Mouse (Mus musculus): ENCODE results near the gene Atp8b5. TPM values are rescaled to one million over a fixed set of nuclear protein-coding genes. Genes with fewer than 3 reads are reported as not detected.

Atp8b5 gene
- not detected for polyA plus RNA-seq (2017; shearing (Covaris generic))

GRCm38 (mm10) chr4:43266623-43267322 lies at the start of gene Atp8b5:
TSS of gene Atp8b5 (plus strand) at chr4:43267159.

GRCm38 (mm10) chr4:43381408-43382154 lies 114.6 kb downstream of the Atp8b5 start, which contains the start of gene Rusc2:
TSS of gene Rusc2 (plus strand) at chr4:43381979.

Other genes starting within 250 kb of the Atp8b5 start
- gene Pigo, start 241.3 kb upstream of the Atp8b5 start, polyA plus RNA-seq (2017; shearing (Covaris generic)): 44.8 TPM
- 175 TPM for gene Stoml2, start 235.4 kb upstream of the Atp8b5 start, polyA plus RNA-seq (2017; shearing (Covaris generic))
- gene Fam214b, start 220.9 kb upstream of the Atp8b5 start, polyA plus RNA-seq (2017; shearing (Covaris generic)): 7.1 TPM
- 0.25 TPM for gene Unc13b, start 208.2 kb upstream of the Atp8b5 start, polyA plus RNA-seq (2017; shearing (Covaris generic))
- gene Rusc2, start 114.8 kb downstream of the Atp8b5 start, polyA plus RNA-seq (2017; shearing (Covaris generic)): 0.08 TPM
- not detected for gene Fam166b, start 162.0 kb downstream of the Atp8b5 start, polyA plus RNA-seq (2017; shearing (Covaris generic))
- 68.3 TPM for gene Tesk1, start 174.8 kb downstream of the Atp8b5 start, polyA plus RNA-seq (2017; shearing (Covaris generic))
- 60.0 TPM for gene Cd72, start 187.5 kb downstream of the Atp8b5 start, polyA plus RNA-seq (2017; shearing (Covaris generic))
- 155 TPM for gene Sit1, start 216.6 kb downstream of the Atp8b5 start, polyA plus RNA-seq (2017; shearing (Covaris generic))
- gene Ccdc107, start 225.7 kb downstream of the Atp8b5 start, polyA plus RNA-seq (2017; shearing (Covaris generic)): 90.4 TPM
- 5.7 TPM for gene Arhgef39, start 232.5 kb downstream of the Atp8b5 start, polyA plus RNA-seq (2017; shearing (Covaris generic))
- gene Car9, start 239.8 kb downstream of the Atp8b5 start, polyA plus RNA-seq (2017; shearing (Covaris generic)): 1.1 TPM

All from CD4-positive, CD25-positive, alpha-beta regulatory T cell (primary cell).